Mouse (Mus musculus) kidney, adult 2 months (tissue): ENCODE measurements around the gene Hspa4.

Experiments used
- CTCF ChIP-seq: fragments of 200-500 bp; conservative IDR thresholded peaks from 2 replicates; pipeline ENCODE4 v1.5.1; 2011; ENCODE audit warnings: low read depth, mild to moderate bottlenecking, control low read depth, low read length, moderate library complexity, mixed read lengths; ENCODE audit not compliant: insufficient read depth, insufficient read length
- POLR2A ChIP-seq: fragments of 200-500 bp; IDR thresholded peaks from one replicate; pipeline ENCODE4 v1.6.1; 2011; ENCODE audit warnings: low read depth, low read length, control low read depth

DNA sequence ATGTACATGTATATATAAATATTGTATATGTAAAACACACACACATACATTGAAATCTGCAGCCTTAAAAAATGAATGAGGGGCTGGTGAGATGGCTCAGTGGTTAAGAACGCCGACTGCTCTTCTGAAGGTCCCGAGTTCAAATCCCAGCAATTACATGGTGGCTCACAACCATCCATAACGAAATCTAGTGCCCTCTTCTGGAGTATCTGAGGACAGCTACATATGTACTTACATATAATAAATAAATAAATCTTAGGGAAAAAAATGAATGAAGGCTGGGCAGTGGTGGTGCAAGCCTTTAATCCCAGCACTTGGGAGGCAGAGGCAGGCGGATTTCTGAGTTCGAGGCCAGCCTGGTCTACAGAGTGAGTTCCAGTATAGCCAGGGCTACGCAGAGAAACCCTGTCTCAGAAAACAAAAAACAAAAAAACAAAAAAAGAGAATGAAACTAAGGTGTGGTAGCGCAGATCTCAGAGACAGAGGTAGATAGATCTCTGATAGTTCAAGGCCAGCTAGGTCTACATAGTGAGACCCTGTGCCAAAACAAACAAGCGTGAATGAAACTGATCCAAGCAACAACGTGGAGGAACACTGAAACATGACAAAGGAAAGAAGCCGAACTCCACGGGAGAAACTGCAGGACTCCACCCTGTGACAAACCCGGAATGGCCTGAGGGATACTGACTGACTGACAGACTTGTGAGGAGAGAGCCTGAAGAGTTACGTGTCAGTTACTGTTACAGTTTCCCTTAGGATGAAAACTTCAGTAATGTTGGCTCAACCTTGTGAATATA is 4.0 kb upstream of the Hspa4 start:
- TF ChIP-seq POLR2A (no peak), CTCF (no peak)
